Mouse (Mus musculus): ENCODE measurements at regions not wholly inside any gene's neighbourhood (a gene's known extent, or its start where the extent isn't known, plus 50 kb on each side); places are given as distances from the start of the nearest gene placed in this dataset.

DNA sequence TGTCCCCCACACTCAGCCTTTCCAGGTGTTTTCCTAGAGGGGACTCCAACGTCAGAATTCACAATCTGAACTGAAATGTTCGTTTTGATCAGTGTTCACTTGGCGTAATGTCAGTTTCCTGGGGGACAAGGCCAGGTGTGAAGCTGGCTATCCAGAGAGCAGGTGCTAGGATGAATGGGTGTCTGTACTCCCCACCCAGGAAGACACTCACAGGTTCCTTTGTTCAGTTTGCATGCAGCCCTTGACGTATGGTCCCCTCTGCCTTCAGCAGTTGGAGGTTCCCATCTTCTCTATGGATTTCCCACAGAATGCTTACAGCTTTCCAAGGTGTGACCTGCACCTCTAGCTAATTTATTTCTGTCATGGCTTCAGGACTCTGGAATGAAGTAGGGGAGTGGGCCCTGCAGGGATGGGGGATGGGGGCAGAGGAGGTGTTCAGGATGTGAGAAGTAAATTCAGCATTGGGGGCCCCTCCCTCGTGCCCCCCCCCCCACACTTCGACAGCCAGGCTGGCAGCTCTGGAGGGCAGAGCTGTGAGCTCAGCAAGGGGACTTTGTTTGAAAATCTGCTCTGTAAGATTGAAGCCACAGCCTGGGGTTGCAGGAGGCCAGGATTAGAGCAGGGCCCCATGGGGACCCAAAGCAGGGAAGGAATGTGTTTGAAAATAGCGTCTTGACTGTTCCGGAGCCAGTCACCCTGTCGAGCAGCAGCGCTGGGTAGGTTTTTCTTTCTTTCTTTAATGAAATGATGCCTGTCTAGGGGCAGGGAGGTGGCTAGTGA, 173.2 kb upstream of the Ubash3b start:
- no peak for TF ChIP-seq POLR2A (IDR thresholded peaks at IDR 0.05; ENCODE audit: control insufficient read depth, extremely low read depth, insufficient read depth, low read length, poor library complexity)
- TF ChIP-seq CTCF (IDR thresholded peaks at IDR 0.05; ENCODE audit: borderline replicate concordance, control insufficient read depth, extremely low read depth, insufficient read depth, low read length, poor library complexity), result no peak
